Mouse (Mus musculus): Measurements from ENCODE around the gene Pln.
A peak's percentile ranks its signal among the peaks of the same experiment; 100 is the strongest.

The Pln gene

GRCm38 (mm10) chr10:53367265-53367664 is 29.8 kb downstream of the Pln start:
- DNase-seq (ENCODE audit: low spot score) = no peak

DNA sequence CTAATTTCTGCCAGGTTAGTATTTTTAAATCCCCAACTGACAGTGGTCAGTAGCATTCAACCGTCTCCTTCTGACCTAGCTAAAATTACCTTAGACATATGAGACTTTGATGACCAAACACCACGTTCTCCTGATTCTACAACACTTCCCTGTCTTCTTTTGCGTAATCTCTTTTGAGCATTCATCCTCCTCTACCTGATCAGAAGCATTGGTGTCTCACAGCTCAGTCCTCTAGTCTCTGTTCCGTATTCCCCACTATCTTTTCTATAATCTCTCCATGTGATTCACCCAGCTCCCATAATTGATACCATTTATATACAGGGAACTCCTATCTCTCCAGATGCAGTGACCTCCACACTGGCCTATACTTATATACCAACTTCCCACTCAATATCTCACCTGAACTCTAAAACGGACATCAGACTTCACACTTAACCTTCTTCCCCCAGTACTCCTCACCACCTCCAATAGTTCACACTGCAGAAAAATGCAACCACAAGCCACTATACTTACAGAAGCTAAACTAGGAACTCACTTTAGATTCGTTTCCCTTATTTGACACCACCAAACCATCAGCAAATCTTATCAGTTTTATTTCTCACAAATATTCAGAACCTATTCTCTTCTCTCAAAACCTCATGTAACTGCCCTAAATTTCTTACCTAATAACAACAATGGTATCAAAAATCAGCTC is 36.6 kb downstream of the Pln start:
- no peak for DNase-seq (ENCODE audit: low spot score)

- DNase-seq (ENCODE audit: low spot score) = no peak
These were observed 39.6 kb downstream of the Pln start for GRCm38 (mm10) chr10:53377096-53377495.

DNA sequence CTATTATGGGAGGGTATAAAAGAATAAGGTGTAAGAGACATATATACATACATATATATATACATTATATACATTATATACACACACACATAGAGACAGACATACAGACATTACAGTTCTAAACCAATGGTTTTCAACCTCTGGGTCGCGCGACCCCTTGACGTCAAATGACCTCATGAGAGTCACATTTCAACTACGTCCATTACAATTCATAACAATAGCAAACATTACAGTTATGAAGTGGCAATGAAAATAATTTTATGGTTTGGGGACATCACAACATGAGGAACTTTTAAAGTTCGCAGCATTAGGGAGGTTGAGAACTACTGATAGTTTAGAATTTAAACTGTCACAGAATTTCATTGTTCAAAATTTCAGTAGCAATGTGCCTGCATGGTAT is 40.8 kb downstream of the Pln start:
- DNase-seq (ENCODE audit: low spot score) = no peak

GRCm38 (mm10) chr10:53378981-53379708 is 41.7 kb downstream of the Pln start:
- DNase-seq (ENCODE audit: low spot score) = no peak

DNA sequence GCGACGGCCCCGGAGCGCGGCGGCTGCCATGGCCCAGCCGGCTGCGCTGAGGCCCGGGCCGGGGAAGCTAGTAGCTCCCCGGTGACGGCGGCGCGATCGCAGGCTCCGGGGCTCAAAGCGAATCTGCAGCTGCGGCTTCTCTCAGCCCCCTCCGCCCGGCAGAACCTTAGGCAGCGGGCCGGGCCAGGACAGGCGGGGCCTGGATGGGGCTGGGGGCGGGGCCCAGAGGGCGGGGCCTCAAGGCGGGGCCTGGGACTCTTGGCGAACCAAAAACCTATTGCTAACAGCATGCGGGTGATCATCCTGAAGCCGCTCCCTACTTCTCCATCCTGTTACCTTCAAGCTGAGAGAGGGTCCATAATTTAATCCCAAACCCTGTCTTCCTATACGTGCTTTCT is 42.2 kb downstream of the Pln start, which contains the start of gene Cep85l:
Gene Cep85l (minus strand): TSS at position 239 of the 398 bp plus-strand sequence.
- DNase-seq (ENCODE audit: low spot score) = peak; percentile 82

GRCm38 (mm10) chr10:53382696-53383365 is 45.4 kb downstream of the Pln start:
- DNase-seq (ENCODE audit: low spot score) = no peak

- no peak for DNase-seq (ENCODE audit: low spot score)
These were observed 47.4 kb downstream of the Pln start for GRCm38 (mm10) chr10:53384896-53385295.

- peak; percentile 12 for DNase-seq (ENCODE audit: low spot score)
These were observed 48.0 kb downstream of the Pln start for GRCm38 (mm10) chr10:53385438-53385837.

DNA sequence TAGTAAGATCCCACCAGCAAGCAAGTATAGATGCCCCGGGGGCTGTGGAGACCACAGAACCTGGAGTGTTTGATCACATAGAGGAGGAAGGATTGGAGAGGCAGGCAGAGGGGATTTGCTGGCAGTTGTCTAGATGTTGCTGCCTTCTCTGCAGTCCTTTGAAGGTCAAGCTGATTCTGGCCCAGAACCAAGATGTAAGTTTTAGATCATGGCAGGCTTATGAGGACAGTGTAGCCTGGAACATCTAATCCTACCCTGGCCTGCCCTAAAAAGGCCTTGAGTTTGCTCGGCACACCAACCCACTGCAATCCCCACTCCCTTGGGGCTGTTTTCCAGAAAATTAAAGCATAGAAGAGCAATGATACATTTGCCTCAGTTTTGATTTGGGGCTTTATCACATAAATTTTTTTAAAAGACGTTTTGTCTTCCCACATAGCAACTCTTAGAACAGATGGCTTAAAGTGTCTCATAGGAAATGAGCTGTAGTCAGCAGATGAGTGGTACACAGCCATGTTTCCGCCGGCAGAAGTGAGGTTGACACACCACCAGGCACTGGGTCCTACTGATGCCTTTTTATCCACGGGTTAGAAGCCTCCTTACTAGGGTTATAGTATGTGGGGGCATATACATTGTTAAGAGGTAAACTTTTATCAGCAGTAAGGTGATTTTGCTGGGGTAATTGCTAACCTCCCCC is 50.9 kb downstream of the Pln start:
- no peak for DNase-seq (ENCODE audit: low spot score)

GRCm38 (mm10) chr10:53394923-53395629 is 57.6 kb downstream of the Pln start:
- no peak for DNase-seq (ENCODE audit: low spot score)

Data from T-cell, adult 2 months (primary cell).